Mouse (Mus musculus): ENCODE results near the gene Cnot2. TPM values are rescaled to one million over a fixed set of nuclear protein-coding genes. Genes with fewer than 3 reads are reported as not detected.

Cnot2 gene
- polyA plus RNA-seq, 1 experiment from 2014 or later: 82.5 TPM

GRCm38 (mm10) chr10:116463753-116464345 is 117.5 kb downstream of the Cnot2 start:
- H3K9me3 ChIP-seq: no peaks in the 10 kb centered on the region
- H3K27ac ChIP-seq: no peak overlapping the region
- 88% methylated on average over 12 of the region's 12 CpGs for WGBS
- H3K4me1 ChIP-seq: no peaks in the 10 kb centered on the region
- no peak overlapping the region for H3K4me3 ChIP-seq
- H3K36me3 ChIP-seq: no peaks in the 10 kb centered on the region
- no peaks in the 10 kb centered on the region for H3K27me3 ChIP-seq (ENCODE audit: insufficient read depth, poor library complexity, severe bottlenecking)
- no peak for DNase-seq (ENCODE audit: low spot score)

- H3K4me1 ChIP-seq: peaks cover 4% of the 10 kb centered on the region; the same call in 1 of the 2 replicates
- H3K27me3 ChIP-seq (ENCODE audit: insufficient read depth, poor library complexity, severe bottlenecking): no peaks in the 10 kb centered on the region
- no peak overlapping the region for H3K27ac ChIP-seq
- H3K4me3 ChIP-seq: no peak overlapping the region
- DNase-seq (ENCODE audit: low spot score): no peak
- H3K9me3 ChIP-seq: no peaks in the 10 kb centered on the region
- H3K36me3 ChIP-seq: peaks cover 2% of the 10 kb centered on the region
- WGBS: 91% methylated on average over 9 of the region's 9 CpGs
These were observed 119.9 kb downstream of the Cnot2 start for GRCm38 (mm10) chr10:116461443-116461842.

GRCm38 (mm10) chr10:116458786-116459185 is 122.5 kb downstream of the Cnot2 start:
- WGBS: 90% methylated on average over 9 of the region's 9 CpGs

GRCm38 (mm10) chr10:116452771-116453170 is 128.5 kb downstream of the Cnot2 start:
- peak; percentile 36 for DNase-seq (ENCODE audit: low spot score)
- Histone ChIP-seq H3K36me3 (peaks cover 5% of the 10 kb centered on the region), H3K4me1 (peaks cover 7% of the 10 kb centered on the region; the same call in 1 of the 2 replicates), H3K4me3 (no peak overlapping the region), H3K9me3 (0 out of 2 replicates have a peak, but pooled peaks cover 3% of the 10 kb centered on the region), H3K27ac (no peak overlapping the region), H3K27me3 (ENCODE audit: insufficient read depth, poor library complexity, severe bottlenecking) (no peaks in the 10 kb centered on the region)
- 91% methylated on average over 7 of the region's 7 CpGs for WGBS

More at GRCm38 (mm10) chr10:116458786-116459185, 122.5 kb downstream of the Cnot2 start:
- DNase-seq (ENCODE audit: low spot score): peak; percentile 35
- no peak overlapping the region for H3K4me3 ChIP-seq
- H3K27me3 ChIP-seq (ENCODE audit: insufficient read depth, poor library complexity, severe bottlenecking): no peaks in the 10 kb centered on the region
- peaks cover 5% of the 10 kb centered on the region for H3K36me3 ChIP-seq
- H3K27ac ChIP-seq: no peak overlapping the region
- H3K9me3 ChIP-seq: no peaks in the 10 kb centered on the region
- peaks cover 4% of the 10 kb centered on the region; the same call in 1 of the 2 replicates for H3K4me1 ChIP-seq

- no peak overlapping the region for H3K4me3 ChIP-seq
- no peaks in the 10 kb centered on the region for H3K27me3 ChIP-seq (ENCODE audit: insufficient read depth, poor library complexity, severe bottlenecking)
- WGBS: 68% methylated on average over 9 of the region's 9 CpGs
- no peak overlapping the region for H3K27ac ChIP-seq
- H3K36me3 ChIP-seq: no peaks in the 10 kb centered on the region
- H3K4me1 ChIP-seq: peaks cover 10% of the 10 kb centered on the region; the same call in 1 of the 2 replicates
- 0 out of 2 replicates have a peak, but pooled peaks cover 3% of the 10 kb centered on the region for H3K9me3 ChIP-seq
- DNase-seq (ENCODE audit: low spot score): no peak
These were observed 130.7 kb downstream of the Cnot2 start for GRCm38 (mm10) chr10:116450621-116451020.

- no peak overlapping the region for H3K27ac ChIP-seq
- 0 out of 2 replicates have a peak, but pooled peaks cover 3% of the 10 kb centered on the region for H3K9me3 ChIP-seq
- DNase-seq (ENCODE audit: low spot score): peak; percentile 58
- no peak overlapping the region for H3K4me3 ChIP-seq
- no peaks in the 10 kb centered on the region for H3K36me3 ChIP-seq
- no peaks in the 10 kb centered on the region for H3K27me3 ChIP-seq (ENCODE audit: insufficient read depth, poor library complexity, severe bottlenecking)
- 93% methylated on average over 12 of the region's 12 CpGs for WGBS
- H3K4me1 ChIP-seq: peaks cover 10% of the 10 kb centered on the region; the same call in 1 of the 2 replicates
These were observed 133.1 kb downstream of the Cnot2 start for GRCm38 (mm10) chr10:116448166-116448565.

GRCm38 (mm10) chr10:116447176-116447575 is 134.1 kb downstream of the Cnot2 start:
- no peaks in the 10 kb centered on the region for H3K27me3 ChIP-seq (ENCODE audit: insufficient read depth, poor library complexity, severe bottlenecking)
- 86% methylated on average over 9 of the region's 9 CpGs for WGBS
- H3K27ac ChIP-seq: no peak overlapping the region
- peak; percentile 48 for DNase-seq (ENCODE audit: low spot score)
- peaks cover 10% of the 10 kb centered on the region; the same call in 1 of the 2 replicates for H3K4me1 ChIP-seq
- H3K4me3 ChIP-seq: no peak overlapping the region
- no peaks in the 10 kb centered on the region for H3K9me3 ChIP-seq
- H3K36me3 ChIP-seq: no peaks in the 10 kb centered on the region

GRCm38 (mm10) chr10:116446040-116446439 is 135.3 kb downstream of the Cnot2 start:
- Histone ChIP-seq H3K4me3 (no peak overlapping the region), H3K36me3 (no peaks in the 10 kb centered on the region), H3K27ac (no peak overlapping the region), H3K4me1 (peaks cover 10% of the 10 kb centered on the region; the same call in 1 of the 2 replicates), H3K9me3 (no peaks in the 10 kb centered on the region), H3K27me3 (ENCODE audit: insufficient read depth, poor library complexity, severe bottlenecking) (no peaks in the 10 kb centered on the region)
- DNase-seq (ENCODE audit: low spot score): peak; percentile 31
- WGBS: 85% methylated on average over 10 of the region's 12 CpGs

- Histone ChIP-seq H3K9me3 (no peaks in the 10 kb centered on the region), H3K27me3 (ENCODE audit: insufficient read depth, poor library complexity, severe bottlenecking) (no peaks in the 10 kb centered on the region), H3K4me1 (peaks cover 17% of the 10 kb centered on the region; the same call in 1 of the 2 replicates), H3K36me3 (no peaks in the 10 kb centered on the region), H3K27ac (no peak overlapping the region), H3K4me3 (no peak overlapping the region)
- 86% methylated on average over 8 of the region's 8 CpGs for WGBS
- peak; percentile 41 for DNase-seq (ENCODE audit: low spot score)
These were observed 136.5 kb downstream of the Cnot2 start for GRCm38 (mm10) chr10:116444826-116445225.

GRCm38 (mm10) chr10:116444371-116444770 is 136.9 kb downstream of the Cnot2 start:
- Histone ChIP-seq H3K4me1 (peaks cover 17% of the 10 kb centered on the region; the same call in 1 of the 2 replicates), H3K36me3 (no peaks in the 10 kb centered on the region)

GRCm38 (mm10) chr10:116440946-116441345 is 140.4 kb downstream of the Cnot2 start:
- Histone ChIP-seq H3K27me3 (ENCODE audit: insufficient read depth, poor library complexity, severe bottlenecking) (no peaks in the 10 kb centered on the region), H3K27ac (no peak overlapping the region), H3K4me3 (no peak overlapping the region), H3K4me1 (peaks cover 11% of the 10 kb centered on the region; the same call in 1 of the 2 replicates), H3K36me3 (peaks cover 6% of the 10 kb centered on the region; the same call in 1 of the 2 replicates), H3K9me3 (peaks cover 9% of the 10 kb centered on the region)
- 94% methylated on average over 7 of the region's 7 CpGs for WGBS
- peak; percentile 52 for DNase-seq (ENCODE audit: low spot score)

More at GRCm38 (mm10) chr10:116444371-116444770, 136.9 kb downstream of the Cnot2 start:
- DNase-seq (ENCODE audit: low spot score): peak; percentile 50
- 88% methylated on average over 10 of the region's 10 CpGs for WGBS
- Histone ChIP-seq H3K4me3 (no peak overlapping the region), H3K27ac (no peak overlapping the region), H3K9me3 (no peaks in the 10 kb centered on the region), H3K27me3 (ENCODE audit: insufficient read depth, poor library complexity, severe bottlenecking) (no peaks in the 10 kb centered on the region)

GRCm38 (mm10) chr10:116440088-116440487 is 141.2 kb downstream of the Cnot2 start:
- no peak for DNase-seq (ENCODE audit: low spot score)
- Histone ChIP-seq H3K4me3 (no peak overlapping the region), H3K4me1 (peaks cover 10% of the 10 kb centered on the region; the same call in 1 of the 2 replicates), H3K36me3 (peaks cover 6% of the 10 kb centered on the region; the same call in 1 of the 2 replicates), H3K27ac (no peak overlapping the region), H3K9me3 (peaks cover 9% of the 10 kb centered on the region), H3K27me3 (ENCODE audit: insufficient read depth, poor library complexity, severe bottlenecking) (no peaks in the 10 kb centered on the region)
- 43% methylated on average over 10 of the region's 10 CpGs for WGBS

GRCm38 (mm10) chr10:116435455-116435854 is 145.9 kb downstream of the Cnot2 start:
- Histone ChIP-seq H3K36me3 (peaks cover 6% of the 10 kb centered on the region; the same call in 1 of the 2 replicates), H3K27ac (no peak overlapping the region), H3K9me3 (peaks cover 9% of the 10 kb centered on the region), H3K4me3 (no peak overlapping the region), H3K4me1 (peaks cover 11% of the 10 kb centered on the region), H3K27me3 (ENCODE audit: insufficient read depth, poor library complexity, severe bottlenecking) (no peaks in the 10 kb centered on the region)
- DNase-seq (ENCODE audit: low spot score): no peak
- 92% methylated on average over 12 of the region's 12 CpGs for WGBS

All from heart, embryonic 10.5 days (tissue).